Mouse (Mus musculus): ENCODE measurements at regions not wholly inside any gene's neighbourhood (a gene's known extent, or its start where the extent isn't known, plus 50 kb on each side); places are given as distances from the start of the nearest gene placed in this dataset.

DNA sequence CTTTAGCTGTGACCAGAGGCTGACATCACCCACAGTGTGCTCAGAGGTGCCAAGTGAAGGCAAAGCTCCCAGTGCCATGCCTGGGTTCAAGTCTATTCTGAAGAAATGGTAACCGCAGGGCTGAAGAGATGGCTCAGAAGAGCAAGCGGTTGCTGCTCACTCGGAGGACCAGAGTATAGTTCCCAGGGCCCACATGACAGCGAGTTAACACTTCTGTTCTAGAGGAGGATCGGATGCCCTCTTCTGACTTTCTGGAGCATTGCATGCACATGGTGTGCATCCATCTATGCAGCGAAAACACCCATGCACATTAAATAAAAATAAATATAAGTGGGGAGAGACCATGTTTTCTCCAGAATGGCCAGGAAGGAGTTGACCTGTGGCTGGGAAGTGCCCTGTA is 209.5 kb downstream of the Sorl1 start:
- H3K9ac ChIP-seq, result no peak overlapping the region
- H3K27me3 ChIP-seq, result no peaks in the 10 kb centered on the region
- H3K9me3 ChIP-seq, result no peaks in the 10 kb centered on the region
- no peak overlapping the region for H3K4me3 ChIP-seq
- no peak overlapping the region for H3K27ac ChIP-seq
- ATAC-seq (ENCODE audit: insufficient number of reproducible peaks, insufficient read depth, low FRiP score, low TSS enrichment, low read depth), result no peak
- WGBS, result 92% methylated on average over 6 of the region's 6 CpGs
- no peak overlapping the region for H3K4me2 ChIP-seq
- peaks cover 22% of the 10 kb centered on the region for H3K4me1 ChIP-seq
- H3K36me3 ChIP-seq, result no peaks in the 10 kb centered on the region

DNA sequence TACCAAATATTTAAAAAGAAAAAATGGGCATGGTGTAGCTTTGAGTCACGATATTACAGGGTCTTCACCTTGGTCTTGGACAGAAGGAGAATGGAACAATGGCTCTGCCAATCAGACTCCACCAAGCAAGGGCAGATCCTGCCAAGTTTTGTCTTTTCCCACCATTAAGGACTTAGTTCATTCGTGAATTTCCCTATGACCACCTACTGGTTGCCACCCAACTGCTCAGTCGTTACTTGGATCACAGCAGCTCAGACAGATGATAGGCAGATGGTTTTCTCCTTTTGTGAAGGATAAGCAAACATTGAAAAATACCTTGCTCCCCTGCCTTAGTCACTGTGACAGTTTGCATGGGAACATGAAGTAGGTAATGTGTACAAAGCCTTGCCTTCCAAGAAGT is 210.2 kb downstream of the Sorl1 start:
- H3K9me3 ChIP-seq, result no peaks in the 10 kb centered on the region
- H3K27ac ChIP-seq, result no peak overlapping the region
- no peaks in the 10 kb centered on the region for H3K36me3 ChIP-seq
- H3K4me3 ChIP-seq, result no peak overlapping the region
- no peak for ATAC-seq (ENCODE audit: insufficient number of reproducible peaks, insufficient read depth, low FRiP score, low TSS enrichment, low read depth)
- no peak overlapping the region for H3K4me2 ChIP-seq
- H3K4me1 ChIP-seq, result peaks cover 15% of the 10 kb centered on the region
- H3K9ac ChIP-seq, result no peak overlapping the region
- WGBS, result 74% methylated on average over 3 of the region's 3 CpGs
- H3K27me3 ChIP-seq, result no peaks in the 10 kb centered on the region

DNA sequence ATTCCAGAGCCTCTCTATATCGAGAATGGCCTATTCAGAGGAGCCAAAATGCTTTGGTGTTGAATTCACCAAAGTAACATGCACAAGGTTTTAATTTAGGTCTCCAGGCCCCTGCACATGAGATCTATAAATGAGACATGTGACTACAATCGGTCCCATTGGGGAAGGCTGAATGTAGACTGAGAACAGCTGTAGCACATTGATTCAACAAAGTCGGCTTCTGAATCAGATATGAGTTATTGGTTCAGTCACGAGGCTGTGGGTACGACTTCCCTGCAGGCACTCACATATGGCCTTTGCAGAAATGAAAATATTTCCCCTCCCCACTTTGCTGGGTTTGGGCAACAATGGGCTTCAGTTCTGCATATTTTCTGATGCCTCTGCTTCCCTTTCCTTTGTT is 211.6 kb downstream of the Sorl1 start:
- no peak overlapping the region for H3K9ac ChIP-seq
- H3K27ac ChIP-seq, result peak overlapping the region; percentile 72
- H3K4me3 ChIP-seq, result no peak overlapping the region
- no peak overlapping the region for H3K4me2 ChIP-seq
- H3K9me3 ChIP-seq, result no peaks in the 10 kb centered on the region
- no peaks in the 10 kb centered on the region for H3K27me3 ChIP-seq
- no peaks in the 10 kb centered on the region for H3K36me3 ChIP-seq
- H3K4me1 ChIP-seq, result peaks cover 7% of the 10 kb centered on the region
- 26% methylated on average over 5 of the region's 5 CpGs for WGBS
- 0 out of 2 replicates have a peak, but pooled peaks have one; percentile 48 for ATAC-seq (ENCODE audit: insufficient number of reproducible peaks, insufficient read depth, low FRiP score, low TSS enrichment, low read depth)

DNA sequence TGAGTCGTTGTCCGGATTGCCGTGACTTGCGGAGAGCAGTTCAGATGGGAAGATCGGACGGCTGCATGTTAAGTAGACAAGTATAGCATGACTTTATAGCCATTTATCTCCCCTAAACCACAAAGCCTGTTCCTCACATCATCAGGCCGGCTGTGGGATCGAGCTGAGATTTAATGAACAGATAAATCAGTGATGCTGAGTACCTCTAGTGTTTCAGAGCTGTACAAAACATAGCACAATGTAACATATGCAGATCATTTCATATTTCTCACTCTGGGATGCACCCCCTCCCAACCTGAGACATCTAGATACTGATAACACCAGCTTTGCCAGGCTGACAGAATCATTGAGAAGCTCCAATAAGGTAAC is 223.5 kb downstream of the Sorl1 start:
- H3K4me1 ChIP-seq, result peaks cover 30% of the 10 kb centered on the region
- peak overlapping the region; percentile 30 for H3K4me2 ChIP-seq
- H3K9me3 ChIP-seq, result no peaks in the 10 kb centered on the region
- ATAC-seq (ENCODE audit: insufficient number of reproducible peaks, insufficient read depth, low FRiP score, low TSS enrichment, low read depth), result no peak
- no peaks in the 10 kb centered on the region for H3K36me3 ChIP-seq
- H3K4me3 ChIP-seq, result no peak overlapping the region
- 37% methylated on average over 8 of the region's 8 CpGs for WGBS
- H3K27me3 ChIP-seq, result no peaks in the 10 kb centered on the region
- H3K27ac ChIP-seq, result peak overlapping the region; percentile 84
- no peak overlapping the region for H3K9ac ChIP-seq

DNA sequence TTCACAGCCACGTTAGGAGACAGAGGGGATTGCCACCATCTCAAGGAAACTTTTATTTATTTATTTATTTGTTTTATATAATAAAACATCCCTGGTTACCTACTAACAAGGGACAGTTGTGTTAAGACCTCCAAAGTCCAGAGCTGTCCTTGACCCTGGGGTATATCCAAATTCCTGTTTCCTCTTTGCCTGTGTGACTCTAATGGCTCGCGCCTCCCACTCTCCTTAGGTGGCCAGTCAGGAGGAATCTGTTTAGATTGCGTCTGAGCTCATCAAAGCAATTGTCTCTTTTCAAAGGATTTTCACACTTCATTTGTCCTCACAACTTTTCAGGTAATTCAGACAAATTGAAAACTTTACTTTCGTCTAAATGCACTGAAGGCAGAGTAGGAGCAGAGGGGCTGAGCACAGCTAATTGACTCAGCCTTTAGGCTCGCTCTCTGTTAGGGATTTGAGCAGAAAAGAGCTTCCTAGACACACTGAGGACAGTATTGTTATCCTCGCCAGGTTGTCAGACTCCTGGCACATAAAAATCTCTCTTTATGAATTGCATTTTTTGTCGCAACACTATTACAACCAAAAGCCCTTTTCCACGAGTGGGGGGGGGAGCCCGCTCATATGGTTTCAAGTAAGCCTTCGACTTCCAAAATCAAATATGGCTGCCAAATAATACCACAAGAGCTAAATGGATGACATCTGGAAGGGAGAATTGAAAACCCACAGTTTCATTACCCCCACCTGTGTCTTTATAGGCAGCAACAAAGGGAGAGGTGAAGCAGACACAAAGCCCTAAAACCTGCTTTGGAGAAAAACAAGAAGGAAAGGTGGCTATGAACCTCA is 224.1 kb downstream of the Sorl1 start:
- H3K36me3 ChIP-seq, result no peaks in the 10 kb centered on the region
- peak overlapping the region; percentile 84 for H3K27ac ChIP-seq
- no peaks in the 10 kb centered on the region for H3K27me3 ChIP-seq
- no peak overlapping the region for H3K9ac ChIP-seq
- H3K4me2 ChIP-seq, result peak overlapping the region; percentile 30
- no peak overlapping the region for H3K4me3 ChIP-seq
- H3K4me1 ChIP-seq, result peaks cover 30% of the 10 kb centered on the region
- WGBS, result 28% methylated on average over 11 of the region's 11 CpGs
- no peak for ATAC-seq (ENCODE audit: insufficient number of reproducible peaks, insufficient read depth, low FRiP score, low TSS enrichment, low read depth)
- H3K9me3 ChIP-seq, result no peaks in the 10 kb centered on the region

DNA sequence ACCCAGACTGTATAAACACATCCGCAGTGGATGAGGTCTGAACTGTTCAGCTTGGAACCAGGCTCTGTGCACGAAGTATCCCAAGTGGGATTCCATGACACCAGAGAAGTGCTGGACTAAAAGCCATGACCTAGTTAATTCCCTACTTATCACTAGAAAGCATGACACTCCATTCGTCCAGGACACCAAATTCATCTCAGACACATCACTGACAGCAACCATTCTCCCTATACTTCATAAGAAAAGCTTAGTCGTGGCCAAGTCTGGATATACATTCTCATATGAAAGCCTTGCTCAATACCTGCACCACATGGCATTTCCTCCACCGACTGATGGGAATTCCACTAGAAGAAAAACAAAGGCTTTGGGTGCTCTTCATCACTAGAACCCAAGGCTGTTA is 229.0 kb downstream of the Sorl1 start:
- Histone ChIP-seq H3K9ac (no peak overlapping the region), H3K9me3 (no peaks in the 10 kb centered on the region), H3K36me3 (no peaks in the 10 kb centered on the region), H3K27me3 (no peaks in the 10 kb centered on the region), H3K4me3 (no peak overlapping the region), H3K27ac (no peak overlapping the region), H3K4me2 (no peak overlapping the region), H3K4me1 (peaks cover 41% of the 10 kb centered on the region)
- ATAC-seq (ENCODE audit: insufficient number of reproducible peaks, insufficient read depth, low FRiP score, low TSS enrichment, low read depth), result no peak
- 83% methylated on average over 5 of the region's 5 CpGs for WGBS

DNA sequence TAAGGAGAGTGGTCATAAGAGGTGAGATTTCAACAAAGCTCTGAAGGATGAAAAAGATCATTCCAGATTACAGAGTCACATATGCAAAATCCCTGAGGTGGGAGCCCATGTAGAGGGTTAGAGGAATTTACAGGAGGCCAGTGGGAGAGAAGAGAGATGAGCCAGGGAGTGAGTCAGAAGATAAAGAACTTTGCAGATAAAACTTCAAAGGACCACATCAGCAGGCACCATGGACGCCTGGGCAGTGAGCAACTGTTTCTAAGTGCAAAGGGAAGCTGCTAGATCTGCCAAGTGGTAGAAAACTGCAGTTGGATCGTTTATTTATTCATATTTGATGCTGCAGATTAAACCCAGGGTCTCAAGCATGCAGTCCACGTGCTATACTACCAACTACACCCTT is 231.3 kb downstream of the Sorl1 start:
- H3K36me3 ChIP-seq, result no peaks in the 10 kb centered on the region
- no peak overlapping the region for H3K9ac ChIP-seq
- H3K4me1 ChIP-seq, result peaks cover 42% of the 10 kb centered on the region
- no peak for ATAC-seq (ENCODE audit: insufficient number of reproducible peaks, insufficient read depth, low FRiP score, low TSS enrichment, low read depth)
- no peaks in the 10 kb centered on the region for H3K27me3 ChIP-seq
- no peak overlapping the region for H3K4me3 ChIP-seq
- WGBS, result 63% methylated on average over 3 of the region's 3 CpGs
- H3K4me2 ChIP-seq, result no peak overlapping the region
- H3K27ac ChIP-seq, result peak overlapping the region; percentile 48
- no peaks in the 10 kb centered on the region for H3K9me3 ChIP-seq

DNA sequence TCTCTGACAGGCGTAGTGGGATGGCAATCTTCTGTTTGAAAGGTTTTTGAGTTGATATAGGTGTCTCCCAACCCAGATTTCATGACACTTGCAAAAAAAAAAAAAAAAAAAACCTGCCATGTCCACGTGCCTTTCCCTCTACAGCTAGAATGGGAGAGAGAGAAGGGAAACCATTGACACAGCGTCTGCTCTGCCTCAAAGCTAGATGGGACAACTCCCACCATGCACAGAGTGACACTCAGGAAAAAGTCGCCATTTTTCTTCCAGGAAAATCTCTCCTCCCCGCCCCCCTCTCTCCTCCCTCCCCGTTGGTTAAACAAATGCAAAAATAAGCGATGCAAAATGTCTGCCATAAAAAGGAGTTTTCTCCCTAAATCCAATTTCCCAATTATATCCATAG is 232.9 kb downstream of the Sorl1 start:
- Histone ChIP-seq H3K27ac (peak overlapping the region; percentile 98), H3K9ac (peak overlapping the region; percentile 71; the same call in 1 of the 2 replicates), H3K4me1 (peaks cover 42% of the 10 kb centered on the region), H3K9me3 (no peaks in the 10 kb centered on the region), H3K36me3 (no peaks in the 10 kb centered on the region), H3K27me3 (no peaks in the 10 kb centered on the region), H3K4me2 (peak overlapping the region; percentile 63), H3K4me3 (no peak overlapping the region)
- no peak for ATAC-seq (ENCODE audit: insufficient number of reproducible peaks, insufficient read depth, low FRiP score, low TSS enrichment, low read depth)
- 35% methylated on average over 7 of the region's 7 CpGs for WGBS

DNA sequence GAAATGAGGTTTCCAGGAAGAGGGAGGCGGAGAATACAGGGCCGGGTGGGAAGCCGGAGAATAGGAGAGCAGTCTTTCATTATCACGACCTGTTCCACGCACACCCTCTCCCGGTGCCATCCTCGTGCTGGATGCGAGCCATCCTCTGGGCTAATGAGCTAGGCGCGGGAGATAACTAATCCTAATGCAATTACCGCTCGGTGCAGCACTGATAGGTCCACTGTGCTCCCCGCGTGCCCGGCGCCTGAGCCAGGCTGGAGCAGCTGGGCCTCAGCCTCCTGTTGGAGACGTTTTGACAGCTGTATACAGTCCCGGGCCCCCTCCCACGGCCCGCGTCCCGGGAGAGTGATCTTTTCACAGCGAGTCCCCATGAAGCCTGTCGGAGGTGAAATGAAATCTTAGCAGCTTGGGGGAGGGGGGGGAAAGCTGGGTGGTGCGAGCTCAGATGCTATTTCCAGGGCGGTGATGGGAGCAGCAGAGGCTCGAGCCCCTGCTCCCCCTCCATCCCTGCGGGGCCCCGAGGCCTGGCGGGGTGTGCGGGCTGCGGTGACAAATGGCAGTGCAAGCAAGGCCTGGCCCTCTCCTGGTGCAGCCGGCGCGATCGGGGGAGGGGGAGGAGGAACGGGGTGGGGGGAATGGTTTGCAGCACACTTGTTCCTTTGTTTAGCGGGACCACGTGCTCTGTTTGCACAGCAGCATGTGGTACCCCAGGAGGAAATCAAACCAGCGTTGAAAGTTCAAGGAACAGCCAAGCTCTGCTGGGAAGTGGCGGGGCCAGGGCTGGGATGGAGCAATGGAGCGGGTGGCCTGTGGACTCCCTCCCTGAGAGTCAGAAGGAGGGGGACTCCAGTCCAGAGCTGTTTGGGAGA is 233.6 kb downstream of the Sorl1 start:
- WGBS, result 2% methylated on average over 42 of the region's 42 CpGs
- H3K36me3 ChIP-seq, result no peaks in the 10 kb centered on the region
- ATAC-seq (ENCODE audit: insufficient number of reproducible peaks, insufficient read depth, low FRiP score, low TSS enrichment, low read depth), result peak; percentile 90

DNA sequence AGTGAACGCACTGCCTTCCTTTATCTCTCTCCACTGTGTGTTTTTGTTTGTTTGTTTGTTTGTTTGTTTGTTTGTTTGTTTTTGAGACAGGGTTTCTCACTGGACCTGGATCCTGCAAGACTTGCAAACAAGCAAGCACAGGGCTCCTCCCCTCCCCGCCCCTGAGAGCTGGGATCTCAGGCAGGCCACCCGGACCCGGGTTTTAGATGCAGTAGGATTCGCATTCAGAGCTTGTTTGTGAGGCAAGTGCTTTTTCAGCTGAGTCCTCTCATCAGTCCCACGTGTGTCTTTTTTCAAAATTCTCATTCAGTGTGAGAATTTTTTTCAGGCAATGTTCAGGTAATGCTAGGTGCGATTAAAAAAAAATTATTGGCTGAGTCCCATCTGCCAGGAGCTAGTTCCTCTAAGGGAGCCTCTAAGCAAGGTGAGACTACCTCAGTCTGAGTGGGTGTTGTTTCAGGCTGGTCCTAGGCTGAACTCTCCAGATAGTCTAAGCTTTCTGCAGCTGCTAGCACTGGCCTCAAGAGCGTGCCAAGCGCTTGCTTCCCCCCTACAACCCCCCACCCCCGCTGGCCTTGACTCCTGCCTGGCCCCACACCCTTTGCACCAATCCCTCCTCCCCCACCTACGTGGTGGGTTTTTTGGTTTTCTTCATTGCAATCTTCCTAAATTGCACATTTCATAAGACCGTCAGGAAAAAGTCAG is 234.4 kb downstream of the Sorl1 start:
- H3K27me3 ChIP-seq, result no peaks in the 10 kb centered on the region
- 38% methylated on average over 12 of the region's 12 CpGs for WGBS
- H3K9me3 ChIP-seq, result no peaks in the 10 kb centered on the region
- ATAC-seq (ENCODE audit: insufficient number of reproducible peaks, insufficient read depth, low FRiP score, low TSS enrichment, low read depth), result peak; percentile 67
- H3K4me3 ChIP-seq, result peak overlapping the region; percentile 34
- H3K36me3 ChIP-seq, result no peaks in the 10 kb centered on the region
- H3K9ac ChIP-seq, result peak overlapping the region; percentile 71
- H3K4me2 ChIP-seq, result peak overlapping the region; percentile 63
- peaks cover 42% of the 10 kb centered on the region for H3K4me1 ChIP-seq
- peak overlapping the region; percentile 98 for H3K27ac ChIP-seq

More for the DNA sequence above, 233.6 kb downstream of the Sorl1 start:
- Histone ChIP-seq H3K4me2 (peak overlapping the region; percentile 63), H3K27me3 (no peaks in the 10 kb centered on the region), H3K4me3 (peak overlapping the region; percentile 34), H3K27ac (peak overlapping the region; percentile 98), H3K9ac (peak overlapping the region; percentile 71), H3K4me1 (peaks cover 42% of the 10 kb centered on the region), H3K9me3 (no peaks in the 10 kb centered on the region)

DNA sequence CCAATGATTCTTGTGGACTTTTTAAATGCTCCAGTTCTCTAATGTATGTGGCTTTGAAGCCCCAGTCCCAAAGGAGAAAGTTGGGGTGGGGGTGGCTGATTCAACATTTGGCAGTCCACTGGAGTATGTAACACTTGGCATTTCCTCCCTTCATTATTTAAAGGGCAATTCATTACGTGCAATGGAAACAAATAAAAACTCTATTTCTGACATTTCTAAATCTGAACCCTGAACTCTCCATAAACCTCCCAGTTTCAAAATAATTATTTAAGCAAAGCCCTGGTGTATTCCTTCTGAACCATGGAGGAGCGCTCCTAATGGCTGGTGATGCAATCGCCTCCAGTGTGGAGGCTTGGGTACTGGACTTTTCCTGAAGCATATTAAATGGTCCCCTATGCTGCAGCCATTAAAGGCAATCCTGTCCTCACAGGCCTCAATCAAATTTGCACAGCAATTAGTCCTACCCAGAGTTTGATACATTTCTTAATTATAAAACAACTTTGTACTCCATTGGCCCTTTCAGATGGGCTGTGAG is 235.4 kb downstream of the Sorl1 start:
- Histone ChIP-seq H3K27me3 (no peaks in the 10 kb centered on the region), H3K27ac (peak overlapping the region; percentile 28; the same call in 1 of the 2 replicates), H3K9me3 (no peaks in the 10 kb centered on the region), H3K9ac (no peak overlapping the region), H3K4me1 (peaks cover 42% of the 10 kb centered on the region), H3K4me3 (no peak overlapping the region), H3K4me2 (no peak overlapping the region), H3K36me3 (no peaks in the 10 kb centered on the region)
- WGBS, result 82% methylated on average over 3 of the region's 3 CpGs
- no peak for ATAC-seq (ENCODE audit: insufficient number of reproducible peaks, insufficient read depth, low FRiP score, low TSS enrichment, low read depth)

Data from embryonic facial prominence, embryonic 13.5 days (tissue).